Mouse (Mus musculus): ENCODE measurements around the gene Ufsp2.

DNA sequence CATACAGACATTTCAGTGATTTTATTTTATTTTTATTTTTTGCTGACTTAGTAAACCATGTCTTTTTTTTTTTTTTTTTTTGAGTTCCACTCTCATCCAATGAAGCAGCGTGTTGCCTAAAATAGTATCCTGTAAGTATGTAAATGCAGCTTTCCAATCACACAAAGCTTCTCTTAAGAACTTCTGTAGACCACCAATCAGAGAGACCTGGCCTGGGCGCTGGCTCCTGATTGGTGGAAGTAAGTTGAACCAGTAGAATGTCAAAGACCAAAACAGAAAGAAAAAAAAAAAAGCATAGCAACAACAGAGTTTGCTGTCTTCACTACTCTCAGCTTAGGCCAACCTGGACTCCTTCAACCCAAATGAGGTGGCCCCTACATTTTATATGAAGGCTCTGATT lies 35.0 kb downstream of the Ufsp2 start:
- peak; percentile 65; the same call in 1 of the 2 replicates for TF ChIP-seq ZNF384 (IDR thresholded peaks at IDR 0.05; ENCODE audit: low read depth, low read length)
- TF ChIP-seq ZC3H11A (IDR thresholded peaks at IDR 0.05; ENCODE audit: borderline replicate concordance, low read depth, low read length) = no peak
